Mouse (Mus musculus) layer of hippocampus, adult 8-10 months (tissue): ENCODE data around the gene B230217C12Rik. TPM values are rescaled to one million over a fixed set of nuclear protein-coding genes. Genes with fewer than 3 reads are reported as not detected.
"Not testable (repeated sequence)": the region's sequence is repeated elsewhere in the genome, so short reads cannot be mapped to it uniquely, and the experiment has no call there.

Experiments
- DNase-seq, 2 experiments: peaks; one replicate each; pipeline ENCODE4 v3.0.0; 2022; ENCODE audit warnings: low spot score in 2 of 2
- total RNA-seq, 4 experiments: library from RNA; stranded (reverse); gene quantifications; 2 replicates each; pipeline ENCODE4 v1.2.4; 2022

Gene B230217C12Rik
- total RNA-seq, 4 experiments from 2014 or later = 58.6 to 70.2 (median 68.1) TPM

GRCm38 (mm10) chr11:97865421-97865820, 24.8 kb downstream of the B230217C12Rik start:
- DNase-seq = no peak

GRCm38 (mm10) chr11:97866091-97866888, 25.7 kb downstream of the B230217C12Rik start:
- no peak for DNase-seq

- DNase-seq = no peak
These were observed 27.0 kb downstream of the B230217C12Rik start for GRCm38 (mm10) chr11:97867591-97867990.

DNA sequence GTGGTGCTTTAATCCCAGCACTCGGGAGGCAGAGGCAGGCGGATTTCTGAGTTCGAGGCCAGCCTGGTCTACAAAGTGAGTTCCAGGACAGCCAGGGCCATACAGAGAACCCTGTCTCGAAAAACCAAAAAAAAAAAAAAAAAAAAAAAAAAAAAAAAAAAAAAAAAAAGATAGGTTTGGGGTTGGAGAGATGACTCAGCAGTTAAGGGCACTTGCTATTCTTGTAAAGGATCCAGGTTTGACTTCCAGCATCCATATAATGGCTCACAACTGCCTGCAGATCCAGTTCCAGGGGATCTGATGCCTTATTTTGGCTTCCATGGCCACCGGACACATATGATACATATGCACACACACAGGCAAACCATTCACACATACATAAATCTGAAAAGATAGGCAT, 31.8 kb downstream of the B230217C12Rik start:
- DNase-seq = not testable (repeated sequence)

GRCm38 (mm10) chr11:97874396-97874795, 33.8 kb downstream of the B230217C12Rik start:
- DNase-seq = no peak

DNA sequence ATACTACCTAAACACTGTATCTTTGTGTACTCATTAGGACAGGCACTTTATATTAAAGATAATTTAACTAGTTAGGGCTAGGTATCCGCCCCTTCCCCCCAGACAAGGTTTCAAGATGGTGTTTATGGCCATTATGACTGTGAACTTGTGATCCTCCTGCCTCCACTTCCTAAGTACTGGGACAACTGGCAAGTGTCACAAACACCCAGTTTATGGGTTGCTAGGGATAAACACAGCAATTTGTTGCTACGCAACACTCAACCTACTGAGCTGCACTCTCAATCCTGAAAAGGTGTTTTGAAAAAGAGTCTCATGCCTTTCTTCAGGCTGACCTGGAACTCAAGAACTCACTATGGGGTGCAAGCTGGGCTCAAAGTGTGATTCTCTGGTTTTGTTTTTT, 36.8 kb downstream of the B230217C12Rik start:
- DNase-seq = no peak

GRCm38 (mm10) chr11:97880362-97880761, 39.8 kb downstream of the B230217C12Rik start:
- no peak for DNase-seq

- peak; percentile 52 to 59 for DNase-seq
These were observed 43.0 kb downstream of the B230217C12Rik start for GRCm38 (mm10) chr11:97883542-97883917.

DNA sequence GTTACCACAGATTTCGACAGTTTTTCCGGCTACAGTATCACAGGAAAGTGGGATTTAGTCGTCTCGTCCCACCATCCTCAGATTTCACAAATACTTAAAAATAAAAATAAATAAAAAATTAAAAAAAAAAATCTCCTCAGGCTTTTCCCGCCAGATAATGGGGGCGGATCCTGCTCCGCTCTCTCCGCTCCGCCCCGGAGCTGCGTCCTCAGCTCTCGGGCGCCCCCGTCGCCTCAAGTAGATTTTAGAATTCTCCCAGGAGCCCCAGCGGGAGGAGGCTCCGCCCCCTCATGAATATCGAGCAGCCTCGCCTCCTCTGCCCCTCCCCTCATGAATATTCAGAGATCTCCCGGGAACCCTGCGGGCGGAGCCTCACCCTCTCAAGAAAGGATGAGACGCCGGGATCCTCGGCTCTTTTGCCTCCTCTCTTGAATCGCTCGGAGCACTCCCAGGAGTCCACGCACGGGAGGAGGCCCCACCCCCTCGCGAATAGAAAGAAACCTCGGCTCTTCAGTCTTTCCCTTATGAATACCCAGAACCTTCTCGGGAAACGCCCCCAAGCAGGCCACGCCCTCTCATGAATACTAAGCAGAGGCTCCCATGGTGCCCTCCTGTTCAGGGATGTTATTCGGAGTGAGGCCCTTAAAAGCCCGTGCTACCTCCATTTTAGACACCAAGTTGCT, 43.5 kb downstream of the B230217C12Rik start, which contains the start of gene Fbxo47:
Gene Fbxo47, minus strand, starts transcription at position 237 of the 683 bp plus-strand sequence.
- peak; percentile 96 for DNase-seq

DNA sequence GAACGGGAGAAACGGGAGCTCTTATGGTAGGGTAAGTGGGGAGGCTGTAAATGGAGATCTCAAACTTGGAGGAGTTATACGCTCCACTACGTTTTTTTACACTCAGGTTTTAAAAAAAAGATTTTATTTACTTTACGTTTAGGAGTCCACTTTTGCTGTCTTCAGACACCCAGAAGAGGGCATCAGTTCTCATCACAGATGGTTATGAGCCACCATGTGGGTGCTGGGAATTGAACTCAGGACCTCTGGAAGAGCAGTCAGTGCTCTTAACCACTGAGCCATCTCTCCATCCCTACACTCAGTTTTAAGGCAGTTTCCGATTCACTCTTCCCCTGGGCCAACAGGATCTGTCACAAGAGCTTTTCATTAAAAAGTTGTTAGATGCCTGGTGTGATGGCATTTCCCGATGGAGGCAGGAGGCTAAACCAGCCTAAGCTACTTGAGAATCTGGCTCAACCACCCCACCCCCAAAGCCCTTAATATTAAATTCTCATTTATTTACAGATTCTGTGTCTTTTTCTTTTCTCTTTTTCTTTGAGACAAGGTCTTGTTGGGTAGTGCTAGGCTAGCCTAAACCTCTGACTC, 44.1 kb downstream of the B230217C12Rik start:
- DNase-seq = no peak

DNA sequence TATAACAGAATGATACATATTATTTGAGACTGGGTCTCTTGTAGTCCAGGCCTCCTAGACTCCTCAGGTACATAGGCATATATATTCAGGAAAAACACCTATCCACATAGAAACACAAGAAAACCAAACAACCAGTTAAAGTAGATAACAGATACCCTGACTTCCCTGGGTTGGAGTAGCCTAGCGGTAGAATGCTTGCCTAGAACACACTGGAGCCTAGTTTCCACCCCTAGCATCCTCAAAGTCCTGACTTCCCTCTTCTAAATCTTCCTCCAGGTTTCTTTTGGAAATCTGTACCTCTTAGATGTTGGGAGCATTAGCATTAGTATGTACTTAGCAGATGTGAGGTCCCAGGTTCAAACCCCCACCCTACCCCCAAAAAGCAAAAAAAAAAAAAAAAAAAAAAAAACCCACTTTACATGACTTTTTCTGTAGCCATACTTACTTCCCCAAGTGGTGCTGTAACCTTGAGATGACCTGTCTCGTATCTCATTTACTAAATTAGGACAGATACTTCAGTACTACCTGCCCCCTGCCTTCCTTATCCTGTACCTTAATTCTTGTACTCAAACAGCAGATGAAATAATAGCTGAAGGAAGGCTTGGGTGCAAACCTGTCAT, 44.8 kb downstream of the B230217C12Rik start:
- no peak for DNase-seq

DNA sequence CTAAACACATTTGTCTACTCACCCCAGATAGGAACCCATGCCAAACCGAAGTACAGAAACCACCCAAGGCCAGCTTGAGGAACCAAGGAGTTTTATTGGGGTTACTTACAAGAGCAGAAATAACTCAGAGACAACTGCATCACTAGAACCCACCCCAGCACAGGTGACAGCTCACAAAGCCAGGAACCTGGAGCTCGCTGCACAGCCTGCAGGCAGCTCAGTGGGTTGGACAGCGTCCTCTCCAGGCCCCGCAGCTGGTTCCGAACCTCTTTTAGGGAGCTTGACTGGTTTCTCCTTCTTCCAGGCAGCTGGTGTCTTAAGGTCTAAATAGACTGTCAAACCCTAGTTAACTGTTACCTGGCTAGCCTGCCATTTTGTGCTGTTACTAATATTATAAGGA, 51.2 kb downstream of the B230217C12Rik start:
- no peak for DNase-seq

Other genes with a start within 250 kb of the B230217C12Rik start
- 10 to 100 TPM; 28.9 to 38.6 (median 33.9) TPM for gene Epop, start 211.1 kb upstream of the B230217C12Rik start, total RNA-seq
- 100 to 1,000 TPM; 110 to 149 (median 126) TPM for gene Mllt6, start 177.4 kb upstream of the B230217C12Rik start, total RNA-seq
- 10 to 100 TPM; 45.2 to 60.0 (median 56.7) TPM for gene Cisd3, start 155.0 kb upstream of the B230217C12Rik start, total RNA-seq
- 10 to 100 TPM; 23.9 to 35.3 (median 29.0) TPM for gene Pcgf2, start 140.3 kb upstream of the B230217C12Rik start, total RNA-seq
- 100 to 1,000 TPM; 121 to 145 (median 133) TPM for gene Psmb3, start 137.4 kb upstream of the B230217C12Rik start, total RNA-seq
- 100 to 1,000 TPM in 3 of 4 experiments, 10 to 100 TPM in 1; 97.5 to 127 (median 109) TPM for gene Pip4k2b, start 96.1 kb upstream of the B230217C12Rik start, total RNA-seq
- 10 to 100 TPM; 18.6 to 22.2 (median 20.6) TPM for gene Cwc25, start 74.2 kb upstream of the B230217C12Rik start, total RNA-seq
- 1 to 10 TPM in 1 of 4 experiments, under 1 TPM in 2, not detected in 1; 0.93 to 1.4 (median 0.98) TPM for gene 1700001P01Rik, start 64.9 kb upstream of the B230217C12Rik start, total RNA-seq
- gene Rpl23, start 58.3 kb upstream of the B230217C12Rik start, total RNA-seq = 100 to 1,000 TPM; 304 to 481 (median 389) TPM
- 100 to 1,000 TPM; 102 to 109 (median 104) TPM for gene Lasp1, start 41.8 kb upstream of the B230217C12Rik start, total RNA-seq
- 1 to 10 TPM; 1.9 to 4.6 (median 2.4) TPM for gene Fbxo47, start 43.4 kb downstream of the B230217C12Rik start, total RNA-seq
- 10 to 100 TPM; 18.0 to 21.1 (median 19.8) TPM for gene Plxdc1, start 145.7 kb downstream of the B230217C12Rik start, total RNA-seq
- 1 to 10 TPM in 3 of 4 experiments, under 1 TPM in 1; 0.59 to 1.5 (median 1.3) TPM for gene Arl5c, start 155.4 kb downstream of the B230217C12Rik start, total RNA-seq
- gene Cacnb1, start 182.3 kb downstream of the B230217C12Rik start, total RNA-seq = 100 to 1,000 TPM; 123 to 145 (median 134) TPM
- gene Rpl19, start 185.9 kb downstream of the B230217C12Rik start, total RNA-seq = 100 to 1,000 TPM; 520 to 711 (median 600) TPM
- 10 to 100 TPM; 47.7 to 56.4 (median 52.4) TPM for gene Stac2, start 212.7 kb downstream of the B230217C12Rik start, total RNA-seq